Mouse (Mus musculus) hindbrain, embryonic 13.5 days (tissue): ENCODE data around the gene Tmco3. TPM values are rescaled to one million over a fixed set of nuclear protein-coding genes. Genes with fewer than 3 reads are reported as not detected.

Source experiments
- ATAC-seq: fragments of 200-750 bp; cut with Nextera tagmentation; 2 replicates; pipeline ENCODE4 v1.8.0; 2017; ENCODE audit warnings: moderate TSS enrichment; ENCODE audit not compliant: low FRiP score
- H3K27ac ChIP-seq: fragments of 300-500 bp; sonication (generic); 2 replicates; pipeline ENCODE4 v1.5.1; 2015; ENCODE audit warnings: inconsistent platforms, mild to moderate bottlenecking, moderate library complexity
- H3K27me3 ChIP-seq: fragments of 300-500 bp; sonication (generic); 2 replicates; pipeline ENCODE4 v1.6.1; 2015; ENCODE audit warnings: mild to moderate bottlenecking, inconsistent platforms
- H3K36me3 ChIP-seq: fragments of 300-500 bp; sonication (generic); 2 replicates; pipeline ENCODE4 v1.6.1; 2015; ENCODE audit warnings: mild to moderate bottlenecking, inconsistent platforms
- H3K4me1 ChIP-seq: fragments of 300-500 bp; sonication (generic); replicated peaks from 2 replicates; pipeline ENCODE4 v1.6.1; 2015; ENCODE audit warnings: inconsistent platforms
- H3K4me2 ChIP-seq: fragments of 300-500 bp; sonication (generic); 2 replicates; pipeline ENCODE4 v1.6.1; 2015; ENCODE audit warnings: inconsistent platforms, mild to moderate bottlenecking, moderate library complexity
- H3K4me3 ChIP-seq: fragments of 300-500 bp; sonication (generic); 2 replicates; pipeline ENCODE4 v1.5.1; 2015; ENCODE audit warnings: mild to moderate bottlenecking, inconsistent platforms
- H3K9ac ChIP-seq: fragments of 300-500 bp; sonication (generic); 2 replicates; pipeline ENCODE4 v1.6.1; 2015; ENCODE audit warnings: mild to moderate bottlenecking, inconsistent platforms
- H3K9me3 ChIP-seq: fragments of 300-500 bp; sonication (generic); 2 replicates; pipeline ENCODE4 v1.6.1; 2016; ENCODE audit warnings: inconsistent platforms
- WGBS: fragments of 180-500 bp; shearing (Covaris S2); methylation state at CpG from one replicate; pipeline ENCODE4 v1.1.7; 2015; 5-methylcytosine and 5-hydroxymethylcytosine counted together
- polyA plus RNA-seq: library from polyadenylated mRNA; unstranded; fragments of >200 nt; fragmentation: Nextera tagmentation; extraction: Ambion mirVana; gene quantifications from 2 replicates; pipeline ENCODE4 v1.2.1, GENCODE M21; 2015

Tmco3 gene
- polyA plus RNA-seq, result 43.6 and 48.8 TPM in 2 replicates

GRCm38 (mm10) chr8:13287692-13288623 lies at the start of gene Tmco3, which contains the start of gene Dcun1d2:
TSS of gene Tmco3 (plus strand) at chr8:13288190.
TSS of gene Dcun1d2 (minus strand) at chr8:13288131.
- H3K4me1 ChIP-seq, result peaks cover 37% of the 10 kb centered on the region
- H3K4me3 ChIP-seq, result peak within 1 kb of the TSS; percentile 93
- H3K36me3 ChIP-seq, result peaks cover 18% of the 10 kb centered on the region
- H3K27me3 ChIP-seq, result no peaks in the 10 kb centered on the region
- H3K27ac ChIP-seq, result peak within 1 kb of the TSS; percentile 87
- WGBS, result under 1% methylated on average over 79 of the region's 79 CpGs
- H3K4me2 ChIP-seq, result peak within 1 kb of the TSS; percentile 96
- no peaks in the 10 kb centered on the region for H3K9me3 ChIP-seq
- peak within 1 kb of the TSS; percentile 88 for H3K9ac ChIP-seq
- ATAC-seq, result peak; percentile 95

GRCm38 (mm10) chr8:13240055-13240454 lies 47.9 kb upstream of the Tmco3 start:
- 92% methylated on average over 9 of the region's 9 CpGs for WGBS

GRCm38 (mm10) chr8:13240691-13241090 lies 47.3 kb upstream of the Tmco3 start:
- no peak for ATAC-seq
- H3K9me3 ChIP-seq, result no peaks in the 10 kb centered on the region
- H3K4me3 ChIP-seq, result no peak overlapping the region
- H3K27ac ChIP-seq, result no peak overlapping the region
- H3K9ac ChIP-seq, result no peak overlapping the region
- H3K4me1 ChIP-seq, result no peaks in the 10 kb centered on the region
- 89% methylated on average over 7 of the region's 7 CpGs for WGBS
- no peak overlapping the region for H3K4me2 ChIP-seq
- H3K27me3 ChIP-seq, result 0 out of 2 replicates have a peak, but pooled peaks cover 4% of the 10 kb centered on the region
- H3K36me3 ChIP-seq, result no peaks in the 10 kb centered on the region

More at GRCm38 (mm10) chr8:13240055-13240454, 47.9 kb upstream of the Tmco3 start:
- H3K27me3 ChIP-seq, result 0 out of 2 replicates have a peak, but pooled peaks cover 4% of the 10 kb centered on the region
- no peak overlapping the region for H3K4me3 ChIP-seq
- no peaks in the 10 kb centered on the region for H3K4me1 ChIP-seq
- no peaks in the 10 kb centered on the region for H3K9me3 ChIP-seq
- H3K4me2 ChIP-seq, result no peak overlapping the region
- no peaks in the 10 kb centered on the region for H3K36me3 ChIP-seq
- no peak for ATAC-seq
- no peak overlapping the region for H3K9ac ChIP-seq
- no peak overlapping the region for H3K27ac ChIP-seq

- Histone ChIP-seq H3K9me3 (no peaks in the 10 kb centered on the region), H3K27me3 (no peaks in the 10 kb centered on the region), H3K27ac (no peak overlapping the region), H3K9ac (no peak overlapping the region), H3K4me3 (no peak overlapping the region), H3K4me2 (no peak overlapping the region), H3K4me1 (no peaks in the 10 kb centered on the region), H3K36me3 (no peaks in the 10 kb centered on the region)
- WGBS, result 81% methylated on average over 10 of the region's 10 CpGs
- ATAC-seq, result no peak
Measured at GRCm38 (mm10) chr8:13242985-13243870, 44.8 kb upstream of the Tmco3 start.

DNA sequence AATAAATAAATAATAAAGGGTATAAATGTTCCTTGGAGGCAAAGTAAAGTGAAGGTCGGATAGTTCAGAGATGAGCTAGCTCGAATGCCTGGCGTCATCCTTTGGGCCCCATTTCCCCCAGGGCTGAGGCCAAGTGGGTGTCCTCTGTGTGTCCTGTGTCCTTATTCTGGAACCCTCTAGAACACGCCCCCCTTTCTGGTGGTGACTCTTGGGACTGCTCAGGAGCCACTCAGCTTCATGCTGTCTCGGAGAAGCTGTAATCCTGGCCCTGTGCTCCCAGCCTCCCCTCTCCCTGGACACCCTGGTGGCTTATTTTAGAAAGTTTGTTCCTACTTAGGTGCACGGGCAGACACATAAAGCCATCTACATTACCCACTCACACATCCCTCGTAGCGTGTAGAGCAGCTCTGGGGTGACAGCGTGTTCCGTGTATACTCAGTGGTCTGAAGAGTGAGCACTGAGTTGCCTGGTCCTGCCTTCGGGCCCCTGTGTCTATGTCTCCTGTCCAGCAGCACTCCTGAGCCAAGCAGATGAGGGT lies 43.6 kb upstream of the Tmco3 start:
- no peak overlapping the region for H3K9ac ChIP-seq
- WGBS, result 87% methylated on average over 11 of the region's 11 CpGs
- no peaks in the 10 kb centered on the region for H3K27me3 ChIP-seq
- no peak overlapping the region for H3K4me3 ChIP-seq
- H3K4me2 ChIP-seq, result no peak overlapping the region
- no peaks in the 10 kb centered on the region for H3K4me1 ChIP-seq
- H3K36me3 ChIP-seq, result no peaks in the 10 kb centered on the region
- ATAC-seq, result no peak
- H3K27ac ChIP-seq, result no peak overlapping the region
- no peaks in the 10 kb centered on the region for H3K9me3 ChIP-seq

GRCm38 (mm10) chr8:13252837-13253236 lies 35.2 kb upstream of the Tmco3 start:
- whole genome bisulfite sequencing, result 92% methylated on average over 13 of the region's 13 CpGs
- no peak overlapping the region for H3K4me2 ChIP-seq
- H3K9ac ChIP-seq, result no peak overlapping the region
- H3K9me3 ChIP-seq, result no peaks in the 10 kb centered on the region
- H3K27ac ChIP-seq, result no peak overlapping the region
- ATAC-seq, result no peak
- H3K27me3 ChIP-seq, result no peaks in the 10 kb centered on the region
- no peaks in the 10 kb centered on the region for H3K4me1 ChIP-seq
- peaks cover 28% of the 10 kb centered on the region for H3K36me3 ChIP-seq
- no peak overlapping the region for H3K4me3 ChIP-seq

DNA sequence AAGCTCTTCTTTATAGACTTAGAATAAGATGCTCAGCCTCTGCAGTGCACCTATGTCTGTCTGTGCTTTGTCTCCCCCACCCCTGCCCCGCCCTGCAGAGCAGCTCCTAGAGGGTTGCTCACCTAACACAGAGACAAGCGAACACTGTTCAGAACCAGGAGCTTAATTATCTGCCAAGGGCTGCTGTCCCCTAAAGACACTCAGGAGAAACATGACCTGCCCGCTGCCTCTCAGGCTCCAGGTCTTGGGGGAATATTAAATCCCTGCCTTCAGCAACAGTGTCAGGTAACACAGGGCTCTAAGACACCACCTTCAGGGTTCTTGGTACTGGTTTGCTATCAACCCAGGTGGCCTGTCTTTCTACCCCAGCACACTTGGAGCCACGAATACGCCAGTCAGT lies 34.6 kb upstream of the Tmco3 start:
- Histone ChIP-seq H3K27ac (no peak overlapping the region), H3K27me3 (no peaks in the 10 kb centered on the region), H3K4me2 (no peak overlapping the region), H3K4me1 (no peaks in the 10 kb centered on the region), H3K9me3 (no peaks in the 10 kb centered on the region), H3K4me3 (no peak overlapping the region), H3K36me3 (peaks cover 33% of the 10 kb centered on the region), H3K9ac (no peak overlapping the region)
- 79% methylated on average over 5 of the region's 5 CpGs for WGBS
- no peak for ATAC-seq

DNA sequence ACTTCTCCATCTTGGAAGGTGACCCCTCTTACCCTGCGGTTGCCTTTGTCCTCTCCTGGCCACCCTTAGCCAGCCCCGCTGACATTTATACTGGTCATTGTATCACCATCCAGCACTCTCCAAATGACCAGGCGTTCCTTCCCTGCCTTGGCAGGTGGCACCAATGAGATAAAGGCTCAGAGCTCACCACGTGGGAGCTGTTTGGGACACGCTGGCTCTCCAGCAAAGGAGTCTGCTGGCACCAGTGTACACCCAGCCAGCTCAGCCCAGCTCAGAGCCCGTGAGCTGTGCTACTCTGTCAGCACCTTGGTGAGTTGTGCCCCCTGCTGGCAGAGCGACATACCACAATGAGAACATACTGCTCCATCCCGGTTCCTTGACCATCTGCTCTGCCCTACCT lies 34.0 kb upstream of the Tmco3 start, which contains the start of gene Adprhl1:
Adprhl1 (minus strand) TSS at position 144 of the 400 bp plus-strand sequence.
- no peak within 1 kb of the TSS for H3K4me2 ChIP-seq
- no peak within 1 kb of the TSS for H3K27ac ChIP-seq
- ATAC-seq, result no peak
- H3K36me3 ChIP-seq, result peaks cover 39% of the 10 kb centered on the region
- WGBS, result 39% methylated on average over 8 of the region's 8 CpGs
- no peak within 1 kb of the TSS for H3K4me3 ChIP-seq
- no peak within 1 kb of the TSS for H3K9ac ChIP-seq
- no peaks in the 10 kb centered on the region for H3K27me3 ChIP-seq
- no peaks in the 10 kb centered on the region for H3K9me3 ChIP-seq
- no peaks in the 10 kb centered on the region for H3K4me1 ChIP-seq

DNA sequence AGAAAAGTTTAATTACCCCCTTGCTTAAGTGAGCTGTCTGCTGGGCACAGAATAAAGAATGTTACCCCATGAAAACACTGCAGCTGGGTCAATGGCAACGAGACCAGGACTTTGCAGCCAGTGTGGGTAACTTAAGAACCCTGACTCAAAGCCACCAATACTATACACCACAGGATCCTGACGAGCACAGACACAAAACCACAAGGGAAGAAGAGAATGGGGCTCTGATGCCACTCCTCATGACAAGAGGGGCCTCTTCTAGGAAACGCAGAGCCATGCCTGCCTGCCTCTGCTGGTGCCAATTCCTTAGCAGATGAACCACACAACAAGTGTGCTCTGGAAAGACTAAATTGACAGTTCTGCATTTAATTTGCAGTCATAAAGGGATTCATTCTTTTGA lies 24.6 kb upstream of the Tmco3 start:
- Histone ChIP-seq H3K4me3 (no peak overlapping the region), H3K27me3 (no peaks in the 10 kb centered on the region), H3K36me3 (peaks cover 58% of the 10 kb centered on the region), H3K9ac (no peak overlapping the region), H3K4me1 (no peaks in the 10 kb centered on the region), H3K27ac (no peak overlapping the region), H3K4me2 (no peak overlapping the region), H3K9me3 (no peaks in the 10 kb centered on the region)
- WGBS, result 72% methylated on average over 3 of the region's 3 CpGs
- ATAC-seq, result no peak

GRCm38 (mm10) chr8:13267566-13267965 lies 20.4 kb upstream of the Tmco3 start:
- H3K27ac ChIP-seq, result no peak overlapping the region
- H3K9ac ChIP-seq, result no peak overlapping the region
- H3K27me3 ChIP-seq, result no peaks in the 10 kb centered on the region
- no peak overlapping the region for H3K4me3 ChIP-seq
- no peaks in the 10 kb centered on the region for H3K9me3 ChIP-seq
- H3K4me1 ChIP-seq, result no peaks in the 10 kb centered on the region
- WGBS, result 88% methylated on average over 2 of the region's 2 CpGs
- ATAC-seq, result no peak
- H3K4me2 ChIP-seq, result no peak overlapping the region
- H3K36me3 ChIP-seq, result peaks cover 61% of the 10 kb centered on the region

- Histone ChIP-seq H3K9ac (no peak overlapping the region), H3K27ac (no peak overlapping the region), H3K4me3 (no peak overlapping the region), H3K36me3 (peaks cover 70% of the 10 kb centered on the region), H3K4me1 (no peaks in the 10 kb centered on the region), H3K4me2 (no peak overlapping the region), H3K9me3 (no peaks in the 10 kb centered on the region), H3K27me3 (no peaks in the 10 kb centered on the region)
- WGBS, result 91% methylated on average over 5 of the region's 5 CpGs
- ATAC-seq, result no peak
Measured at GRCm38 (mm10) chr8:13272834-13273233, 15.2 kb upstream of the Tmco3 start.

- no peak overlapping the region for H3K4me3 ChIP-seq
- WGBS, result 91% methylated on average over 5 of the region's 5 CpGs
- H3K4me2 ChIP-seq, result no peak overlapping the region
- H3K9me3 ChIP-seq, result no peaks in the 10 kb centered on the region
- H3K27ac ChIP-seq, result no peak overlapping the region
- no peak overlapping the region for H3K9ac ChIP-seq
- H3K27me3 ChIP-seq, result no peaks in the 10 kb centered on the region
- no peaks in the 10 kb centered on the region for H3K4me1 ChIP-seq
- peaks cover 50% of the 10 kb centered on the region for H3K36me3 ChIP-seq
- no peak for ATAC-seq
Measured at GRCm38 (mm10) chr8:13276941-13277447, 11.0 kb upstream of the Tmco3 start.
